In genomic region chr8:122181991-122182390, GRCm38 (mm10) we compare ENCODE assay signal across 13 mouse cellular contexts.
DNase-seq lines count a peak whose midpoint lies in the region; ATAC-seq and TF ChIP-seq lines count a peak whose summit lies in the region.
"Had no signal": no experiment of that assay in that cellular context is flagged by ENCODE, and none has a peak within 500 bp of the region (broad histone marks: within the 10 kb centered on the region; RNA-seq: fewer than 3 reads in every experiment).

No protein-coding gene starts in this region.

- H3K9me3 ChIP-seq in intestine, embryonic 14.5 days (ENCODE audit: control insufficient read depth, low read length) = no peaks in the 10 kb centered on the region
- no peaks in the 10 kb centered on the region for H3K9me3 ChIP-seq in intestine, postnatal 0 days (ENCODE audit: control insufficient read depth)
- H3K9me3 ChIP-seq in heart, embryonic 11.5 days (replicated peaks; ENCODE audit: control insufficient read depth, low read length) = no peaks in the 10 kb centered on the region
- H3K9me3 ChIP-seq: forebrain, embryonic 15.5 days; hindbrain, embryonic 10.5 days; kidney, embryonic 15.5 days had no signal

- H3K4me2 ChIP-seq in intestine, embryonic 14.5 days (ENCODE audit: low read length) = peak overlapping the region; percentile 20; the same call in 1 of the 2 replicates
- no peak overlapping the region for H3K4me2 ChIP-seq in intestine, postnatal 0 days (replicated peaks; ENCODE audit: low read depth)
- H3K4me2 ChIP-seq in heart, embryonic 11.5 days = peak overlapping the region; percentile 3
- H3K4me2 ChIP-seq: forebrain, embryonic 15.5 days; kidney, embryonic 15.5 days had no signal

- no peak for DNase-seq in intestine, embryonic 14.5 days (ENCODE audit: low spot score)
- DNase-seq in NIH3T3 (ENCODE audit: low read depth) (peak; percentile 72), liver (no peak)
- peak; percentile 24 for DNase-seq in ovary, adult 18-20 months (ENCODE audit: low spot score)
- DNase-seq in cerebellum, adult 9-11 months = no peak
- DNase-seq in spleen, postnatal 14 days (ENCODE audit: low spot score in 2 of 2) = no peak
- DNase-seq: lung, postnatal 36 days; right cerebral cortex, postnatal 14 days had no signal

- H3K36me3 ChIP-seq in intestine, embryonic 14.5 days (ENCODE audit: control insufficient read depth, insufficient read depth, low read length) = no peaks in the 10 kb centered on the region
- no peaks in the 10 kb centered on the region for H3K36me3 ChIP-seq in intestine, postnatal 0 days (ENCODE audit: control insufficient read depth, insufficient read depth)
- H3K36me3 ChIP-seq in heart, embryonic 11.5 days (ENCODE audit: control insufficient read depth, insufficient read depth, low read length) = no peaks in the 10 kb centered on the region
- H3K36me3 ChIP-seq: forebrain, embryonic 15.5 days; hindbrain, embryonic 10.5 days; kidney, embryonic 15.5 days had no signal

- H3K27ac ChIP-seq in intestine, embryonic 14.5 days (ENCODE audit: low read depth) = no peak overlapping the region
- H3K27ac ChIP-seq in intestine, postnatal 0 days (ENCODE audit: low read depth, low read length) = no peak overlapping the region
- peak overlapping the region; percentile 22; the same call in 1 of the 2 replicates for H3K27ac ChIP-seq in heart, embryonic 11.5 days (ENCODE audit: low read depth, low read length)
- H3K27ac ChIP-seq: forebrain, embryonic 15.5 days; hindbrain, embryonic 10.5 days; kidney, embryonic 15.5 days had no signal

- no peak overlapping the region for H3K4me3 ChIP-seq in intestine, embryonic 14.5 days (ENCODE audit: low read depth, low read length)
- H3K4me3 ChIP-seq in intestine, postnatal 0 days (ENCODE audit: low read depth, low read length) = no peak overlapping the region
- no peak overlapping the region for H3K4me3 ChIP-seq in heart, embryonic 11.5 days (ENCODE audit: low read depth, low read length)
- H3K4me3 ChIP-seq: forebrain, embryonic 15.5 days; hindbrain, embryonic 10.5 days; kidney, embryonic 15.5 days had no signal

- no peaks in the 10 kb centered on the region for H3K27me3 ChIP-seq in intestine, embryonic 14.5 days (replicated peaks; ENCODE audit: control insufficient read depth, insufficient read depth, low read length)
- no peaks in the 10 kb centered on the region for H3K27me3 ChIP-seq in intestine, postnatal 0 days (replicated peaks; ENCODE audit: control insufficient read depth, insufficient read depth, low read length)
- H3K27me3 ChIP-seq in heart, embryonic 11.5 days (ENCODE audit: control insufficient read depth, insufficient read depth, low read length) = peaks cover 6% of the 10 kb centered on the region; the same call in 1 of the 2 replicates
- H3K27me3 ChIP-seq: forebrain, embryonic 15.5 days had no signal

- ATAC-seq in intestine, embryonic 14.5 days (replicated peaks; ENCODE audit: low FRiP score, low TSS enrichment, low read depth) = no peak
- no peak for ATAC-seq in intestine, postnatal 0 days
- ATAC-seq in heart, embryonic 11.5 days (replicated peaks; ENCODE audit: insufficient number of reproducible peaks, low FRiP score, low TSS enrichment) = no peak
- ATAC-seq: forebrain, embryonic 15.5 days had no signal

- WGBS in intestine, embryonic 14.5 days = 33% methylated on average over 9 of the region's 9 CpGs
- 42% methylated on average over 9 of the region's 9 CpGs for WGBS in intestine, postnatal 0 days
- WGBS in heart, embryonic 11.5 days (ENCODE audit: insufficient replicate concordance) = 47% methylated on average over 9 of the region's 9 CpGs

- H3K9ac ChIP-seq in intestine, embryonic 14.5 days (ENCODE audit: low read length) = no peak overlapping the region
- H3K9ac ChIP-seq in intestine, postnatal 0 days (ENCODE audit: low read depth, low read length) = no peak overlapping the region
- H3K9ac ChIP-seq in heart, embryonic 11.5 days (ENCODE audit: low read depth, low read length) = no peak overlapping the region
- H3K9ac ChIP-seq: forebrain, embryonic 15.5 days; kidney, embryonic 15.5 days had no signal

- peaks cover 18% of the 10 kb centered on the region; the same call in 1 of the 2 replicates for H3K4me1 ChIP-seq in intestine, embryonic 14.5 days (replicated peaks; ENCODE audit: control insufficient read depth, insufficient read depth, low read length)
- H3K4me1 ChIP-seq in intestine, postnatal 0 days (replicated peaks; ENCODE audit: control insufficient read depth, insufficient read depth, low read length) = peaks cover 4% of the 10 kb centered on the region; the same call in 1 of the 2 replicates
- peaks cover 11% of the 10 kb centered on the region for H3K4me1 ChIP-seq in heart, embryonic 11.5 days (ENCODE audit: control insufficient read depth, insufficient read depth, low read length)
- H3K4me1 ChIP-seq: forebrain, embryonic 15.5 days had no signal

- TF ChIP-seq CTCF in intestine, postnatal 0 days (IDR thresholded peaks at IDR 0.05; ENCODE audit: low read depth) = no peak

Comparison
In these comparisons a context has a peak if more than half of its experiments do, and no peak if none do; other contexts are left out.
1. DNase-seq: peak in NIH3T3 (single experiment) and ovary, adult 18-20 months (single experiment); none in intestine, embryonic 14.5 days (single experiment), cerebellum, adult 9-11 months (single experiment), spleen, postnatal 14 days (0 of 2) and liver (single experiment).